ENCODE assay signal across 41 mouse cellular contexts in the genomic region with DNA sequence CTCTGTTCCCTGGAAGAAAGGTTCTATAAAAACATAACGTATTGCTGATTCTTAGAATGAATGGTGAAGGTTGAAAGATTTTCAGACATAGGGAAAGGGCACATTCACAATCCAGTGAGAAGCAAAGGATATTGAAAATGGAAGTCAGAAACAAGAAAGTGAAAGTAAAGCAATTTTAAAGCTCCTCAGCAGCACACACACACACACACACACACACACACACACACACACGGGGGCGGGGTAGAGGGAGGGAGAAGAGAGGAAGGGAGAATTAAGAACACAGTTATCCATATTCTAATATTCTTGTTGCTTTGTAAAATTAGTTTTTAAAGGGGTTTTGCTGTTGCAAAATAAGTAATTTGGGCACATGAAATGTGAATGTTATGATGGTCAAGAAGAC. TPM values are rescaled to one million over a fixed set of nuclear protein-coding genes. Genes with fewer than 3 reads are reported as not detected.
DNase-seq lines count a peak whose midpoint lies in the region; ATAC-seq and TF ChIP-seq lines count a peak whose summit lies in the region.
"Had no signal": no experiment of that assay in that cellular context is flagged by ENCODE, and none has a peak within 500 bp of the region (broad histone marks: within the 10 kb centered on the region; RNA-seq: fewer than 3 reads in every experiment).

No protein-coding gene starts in this region.

- peak overlapping the region; percentile 60 for H3K4me2 ChIP-seq in myocyte (ENCODE audit: low read depth)
- no peak overlapping the region for H3K4me2 ChIP-seq in stomach, postnatal 0 days (replicated peaks; ENCODE audit: low read depth)
- H3K4me2 ChIP-seq: embryonic facial prominence, embryonic 12.5 days; heart, embryonic 13.5 days; hindbrain, embryonic 15.5 days; intestine, embryonic 15.5 days; midbrain, embryonic 11.5 days had no signal

- no peak for TF ChIP-seq POLR2A in myocyte (IDR thresholded peaks at IDR 0.05; ENCODE audit: insufficient read length, low read depth)

- no peak overlapping the region for H3K27ac ChIP-seq in stomach, postnatal 0 days (replicated peaks)
- H3K27ac ChIP-seq: embryonic facial prominence, embryonic 12.5 days; forebrain, embryonic 10.5 days; gastrocnemius, adult 2 months; heart, embryonic 13.5 days; hindbrain, embryonic 10.5 days; hindbrain, embryonic 15.5 days; intestine, embryonic 15.5 days; kidney, postnatal 0 days; liver, embryonic 14.5 days had no signal

- peak; percentile 7 for DNase-seq in CD4-positive helper T cell, adult 2 months (ENCODE audit: low read depth, low spot score)
- peak; percentile 12 for DNase-seq in Muller cell, postnatal 12 days (ENCODE audit: inconsistent ontology term)
- DNase-seq in thymus, postnatal 36 days: no peak
- DNase-seq in stomach, postnatal 0 days (ENCODE audit: low spot score): no peak
- no peak for DNase-seq in adrenal gland, postnatal 4 days (ENCODE audit: low spot score in 2 of 2)
- DNase-seq: adrenal gland, postnatal 10 days; cerebellum, adult 11 months; cerebellum, adult 9-10 months; cerebellum, postnatal 36 days; embryo, embryonic 11 days; gastrocnemius, adult 2 months; heart, postnatal 10 days; kidney, adult 8-10 months; layer of hippocampus, postnatal 36 days; liver; lung, adult 2 months; lung, postnatal 10 days; right cerebral cortex, postnatal 25 days; thymus, adult 18-20 months; thymus, postnatal 25 days had no signal

- H3K36me3 ChIP-seq in myocyte (ENCODE audit: control insufficient read depth, insufficient read depth): no peaks in the 10 kb centered on the region
- no peaks in the 10 kb centered on the region for H3K36me3 ChIP-seq in stomach, postnatal 0 days (ENCODE audit: control insufficient read depth, insufficient read depth, low read length)
- H3K36me3 ChIP-seq: embryonic facial prominence, embryonic 12.5 days; forebrain, embryonic 10.5 days; heart, embryonic 13.5 days; hindbrain, embryonic 10.5 days; hindbrain, embryonic 15.5 days; intestine, embryonic 15.5 days had no signal

- TF ChIP-seq EP300 in stomach, postnatal 0 days (optimal IDR thresholded peaks at IDR 0.05): no peak

- H3ac ChIP-seq in myocyte (ENCODE audit: control insufficient read depth, insufficient read length): no peak overlapping the region

- no peak for TF ChIP-seq CTCF in stomach, postnatal 0 days (IDR thresholded peaks at IDR 0.05; ENCODE audit: low read depth)

- H3K4me3 ChIP-seq in myocyte: no peak overlapping the region
- H3K4me3 ChIP-seq in stomach, postnatal 0 days (ENCODE audit: low read depth, low read length): no peak overlapping the region
- H3K4me3 ChIP-seq: embryonic facial prominence, embryonic 12.5 days; forebrain, embryonic 10.5 days; gastrocnemius, adult 2 months; heart, embryonic 13.5 days; hindbrain, embryonic 10.5 days; hindbrain, embryonic 15.5 days; intestine, embryonic 15.5 days had no signal

- no peaks in the 10 kb centered on the region for H3K27me3 ChIP-seq in myocyte (ENCODE audit: control insufficient read depth, insufficient read depth, insufficient read length)
- no peaks in the 10 kb centered on the region for H3K27me3 ChIP-seq in stomach, postnatal 0 days (ENCODE audit: control insufficient read depth, insufficient read depth, low read length)
- H3K27me3 ChIP-seq: embryonic facial prominence, embryonic 12.5 days; heart, embryonic 13.5 days; hindbrain, embryonic 15.5 days; intestine, embryonic 15.5 days had no signal

- 80% methylated on average over 3 of the region's 3 CpGs for WGBS in stomach, postnatal 0 days

- peak; percentile 37; the same call in 1 of the 2 replicates for ATAC-seq in granulocyte monocyte progenitor cell, adult 5-6 weeks (replicated peaks; ENCODE audit: poor library complexity, severe bottlenecking)
- ATAC-seq in stomach, postnatal 0 days (ENCODE audit: low FRiP score, low TSS enrichment): no peak
- ATAC-seq: forebrain, embryonic 16.5 days; intestine, embryonic 15.5 days; midbrain, embryonic 16.5 days had no signal

- no peaks in the 10 kb centered on the region for H3K79me2 ChIP-seq in myocyte (ENCODE audit: control insufficient read depth, insufficient read depth)

- no peak overlapping the region for H3K9ac ChIP-seq in stomach, postnatal 0 days (ENCODE audit: low read length)
- H3K9ac ChIP-seq: embryonic facial prominence, embryonic 12.5 days; heart, embryonic 13.5 days; hindbrain, embryonic 15.5 days; intestine, embryonic 15.5 days; liver, embryonic 14.5 days had no signal

- H3K4me1 ChIP-seq in stomach, postnatal 0 days (replicated peaks; ENCODE audit: control insufficient read depth, insufficient read depth): no peaks in the 10 kb centered on the region
- H3K4me1 ChIP-seq: embryonic facial prominence, embryonic 12.5 days; forebrain, embryonic 10.5 days; heart, embryonic 13.5 days; hindbrain, embryonic 10.5 days; hindbrain, embryonic 15.5 days; intestine, embryonic 15.5 days had no signal

- no peaks in the 10 kb centered on the region for H3K9me3 ChIP-seq in stomach, postnatal 0 days (ENCODE audit: control insufficient read depth, low read length)
- H3K9me3 ChIP-seq: embryonic facial prominence, embryonic 12.5 days; forebrain, embryonic 10.5 days; heart, embryonic 13.5 days; hindbrain, embryonic 10.5 days; hindbrain, embryonic 15.5 days; intestine, embryonic 15.5 days had no signal

TF ChIP-seq in myocyte, 11 proteins besides CTCF, POLR2A, EP300 and RAD21:
- TF ChIP-seq POLR2AphosphoS2 (IDR thresholded peaks at IDR 0.05; ENCODE audit: insufficient read length, low read depth): no peak
- no peak for TF ChIP-seq E2F4 (IDR thresholded peaks at IDR 0.05; ENCODE audit: insufficient read depth)
- no peak for TF ChIP-seq MAX (IDR thresholded peaks at IDR 0.05; ENCODE audit: low read depth)
- TF ChIP-seq MYOG (IDR thresholded peaks at IDR 0.05; ENCODE audit: control insufficient read depth in 1 of 3, insufficient read depth in 1 of 3, insufficient read length in 2 of 3, low read depth in 2 of 3): no peak

RNA-seq across cellular contexts. Expression of gene Rgs21, which starts 2.4 kb away (rescaled TPM):
- not detected in 2 replicates for total RNA-seq in granulocyte monocyte progenitor cell, adult 5-6 weeks (2014; fragmentation: Nextera tagmentation)
- total RNA-seq in granulocyte monocyte progenitor cell, adult 5-6 weeks (2017): not detected in 2 replicates
- polyA plus RNA-seq in myocyte (2012; fragmentation: generic; extraction: Trizol): not detected
- polyA plus RNA-seq in stomach, postnatal 0 days (2015; fragmentation: Nextera tagmentation; extraction: Ambion mirVana): not detected in 2 replicates
- total RNA-seq in adrenal gland, postnatal 4 days (2021): not detected
- total RNA-seq: adrenal gland, postnatal 10 days; ES-E14; gastrocnemius, adult 2 months; gastrocnemius, postnatal 4 days; heart, adult 8-10 months; heart, postnatal 10 days; layer of hippocampus, postnatal 36 days; left cerebral cortex, postnatal 10 days had no signal
- polyA plus RNA-seq: embryonic facial prominence, embryonic 12.5 days; forebrain, embryonic 10.5 days; forebrain, embryonic 16.5 days; heart, embryonic 13.5 days; hindbrain, embryonic 10.5 days; hindbrain, embryonic 15.5 days; intestine, embryonic 15.5 days; kidney, postnatal 0 days; large intestine, adult 2 months; limb, embryonic 11.5 days; liver, embryonic 14.5 days; lung, adult 2 months; midbrain, embryonic 11.5 days; midbrain, embryonic 16.5 days; neural tube, embryonic 14.5 days; stomach, embryonic 16.5 days had no signal

Comparison
In these comparisons a context has a peak if more than half of its experiments do, and no peak if none do; other contexts are left out.
1. DNase-seq: peak in CD4-positive helper T cell, adult 2 months (single experiment) and Muller cell, postnatal 12 days (single experiment); none in thymus, postnatal 36 days (0 of 2), stomach, postnatal 0 days (single experiment) and adrenal gland, postnatal 4 days (0 of 2).